Mouse (Mus musculus) ES-Bruce4 (cell line): Measurements from ENCODE around the gene Ankmy2.

Experiments
- CTCF ChIP-seq: IDR thresholded peaks from one replicate; pipeline ENCODE4 v1.8.1; 2011; ENCODE audit warnings: low read depth, low read length
- POLR2A ChIP-seq: IDR thresholded peaks from one replicate; pipeline ENCODE4 v1.8.1; 2011; ENCODE audit warnings: low read length; ENCODE audit not compliant: insufficient read depth

- no peak for TF ChIP-seq CTCF
- TF ChIP-seq POLR2A = no peak
These were observed 23.4 kb upstream of the Ankmy2 start for GRCm38 (mm10) chr12:36133547-36133946.
